Mouse (Mus musculus) kidney, postnatal 0 days (tissue): ENCODE measurements around the gene Ak9. TPM values are rescaled to one million over a fixed set of nuclear protein-coding genes. Genes with fewer than 3 reads are reported as not detected.

Experiments
- ATAC-seq: fragments of 200-750 bp; cut with Nextera tagmentation; replicated peaks from 2 replicates; pipeline ENCODE4 v1.8.0; 2017; ENCODE audit warnings: low read depth, moderate number of reproducible peaks, moderate TSS enrichment, moderate library complexity; ENCODE audit not compliant: low FRiP score
- DNase-seq: peaks from one replicate; pipeline ENCODE4 v3.0.0-alpha.2; 2016; ENCODE audit warnings: low spot score
- H3K27ac ChIP-seq: fragments of 300-500 bp; sonication (generic); 2 replicates; pipeline ENCODE4 v1.5.1; 2014; ENCODE audit warnings: mild to moderate bottlenecking
- H3K27me3 ChIP-seq: fragments of 300-500 bp; sonication (generic); 2 replicates; pipeline ENCODE4 v1.6.1; 2014; ENCODE audit warnings: low read length, mixed read lengths; ENCODE audit not compliant: insufficient read depth
- H3K36me3 ChIP-seq: fragments of 300-500 bp; sonication (generic); 2 replicates; pipeline ENCODE4 v1.6.1; 2014; ENCODE audit warnings: low read length, mixed read lengths; ENCODE audit not compliant: insufficient read depth
- H3K4me1 ChIP-seq: fragments of 300-500 bp; sonication (generic); replicated peaks from 2 replicates; pipeline ENCODE4 v1.6.1; 2014; ENCODE audit warnings: antibody characterized with exemption, low read length, mixed read lengths; ENCODE audit not compliant: insufficient read depth
- H3K4me2 ChIP-seq: fragments of 300-500 bp; sonication (generic); 2 replicates; pipeline ENCODE4 v1.6.1; 2014; ENCODE audit warnings: mild to moderate bottlenecking, low read length, moderate library complexity, mixed read lengths
- H3K4me3 ChIP-seq: fragments of 300-500 bp; sonication (generic); replicated peaks from 2 replicates; pipeline ENCODE4 v1.5.1; 2014; ENCODE audit warnings: low read depth, low read length
- H3K9ac ChIP-seq: fragments of 300-500 bp; sonication (generic); 2 replicates; pipeline ENCODE4 v1.6.1; 2014; ENCODE audit warnings: low read depth, low read length
- H3K9me3 ChIP-seq: fragments of 300-500 bp; sonication (generic); replicated peaks from 2 replicates; pipeline ENCODE4 v1.6.1; 2016; ENCODE audit warnings: low read length, inconsistent platforms, mixed read lengths
- CTCF ChIP-seq: IDR thresholded peaks from 2 replicates; pipeline ENCODE4 v1.5.1; 2016; ENCODE audit warnings: antibody characterized with exemption, low read depth, mild to moderate bottlenecking, moderate library complexity
- WGBS: fragments of 180-500 bp; shearing (Covaris S2); extraction: QIAGEN DNeasy Blood & Tissue Kit; methylation state at CpG from one replicate; pipeline ENCODE4 v1.1.7; 2014; 5-methylcytosine and 5-hydroxymethylcytosine counted together
- polyA plus RNA-seq: library from polyadenylated mRNA; unstranded; fragments of >200 nt; fragmentation: Nextera tagmentation; extraction: Ambion mirVana; gene quantifications from 2 replicates; pipeline ENCODE4 v1.2.1, GENCODE M21; 2015

The Ak9 gene
- polyA plus RNA-seq, 1 experiment from 2014 or later, result 0.05 TPM

DNA sequence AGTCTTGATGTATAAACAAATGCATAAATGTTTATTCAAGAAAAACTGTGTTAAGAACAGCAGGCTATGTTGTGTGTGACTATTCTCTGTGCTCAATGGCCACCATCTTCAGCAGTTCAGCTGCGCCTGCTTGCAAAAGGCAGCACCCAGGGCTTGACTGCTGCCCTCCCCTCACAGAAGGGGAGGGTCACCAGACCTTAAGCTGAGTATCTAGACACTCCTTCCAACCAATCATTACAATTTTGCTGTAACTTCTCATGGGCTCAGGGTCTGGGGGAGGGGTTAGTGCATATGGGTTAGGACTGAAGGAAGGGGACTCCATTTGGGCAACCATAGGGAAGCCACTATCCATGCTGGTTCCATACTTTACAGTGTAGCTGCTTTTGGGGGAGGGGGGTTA is 25.0 kb upstream of the Ak9 start:
- Histone ChIP-seq H3K4me1 (no peaks in the 10 kb centered on the region), H3K27ac (no peak overlapping the region), H3K9me3 (no peaks in the 10 kb centered on the region), H3K9ac (no peak overlapping the region), H3K4me3 (no peak overlapping the region), H3K27me3 (no peaks in the 10 kb centered on the region), H3K36me3 (0 out of 2 replicates have a peak, but pooled peaks cover 11% of the 10 kb centered on the region), H3K4me2 (no peak overlapping the region)
- ATAC-seq (no peak), DNase-seq (no peak)
- 92% methylated on average over 1 of the region's 1 CpGs for WGBS
- TF ChIP-seq CTCF, result no peak

DNA sequence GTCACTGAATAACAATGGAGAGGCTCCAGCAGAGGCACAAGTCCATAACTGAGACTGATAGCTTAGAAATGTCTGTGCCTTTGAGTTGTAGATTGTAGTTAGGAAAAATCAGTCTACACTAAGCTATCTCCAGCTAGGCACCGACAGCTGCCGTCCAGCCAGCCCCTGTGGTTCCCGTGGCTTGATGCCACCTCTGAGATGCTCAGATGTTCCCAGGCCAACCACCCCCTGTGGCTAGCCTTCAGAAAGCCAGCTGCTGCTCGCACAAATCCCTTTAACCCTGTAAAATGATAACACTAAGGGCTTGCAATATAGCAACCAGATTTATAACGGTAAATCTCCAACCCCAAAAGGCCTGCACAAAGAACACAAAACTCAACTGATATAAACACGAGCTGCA is 23.6 kb upstream of the Ak9 start:
- 0 out of 2 replicates have a peak, but pooled peaks cover 11% of the 10 kb centered on the region for H3K36me3 ChIP-seq
- no peaks in the 10 kb centered on the region for H3K9me3 ChIP-seq
- no peaks in the 10 kb centered on the region for H3K4me1 ChIP-seq
- WGBS, result 81% methylated on average over 6 of the region's 6 CpGs
- no peak overlapping the region for H3K9ac ChIP-seq
- H3K4me3 ChIP-seq, result no peak overlapping the region
- DNase-seq (no peak), ATAC-seq (no peak)
- H3K4me2 ChIP-seq, result no peak overlapping the region
- no peak for TF ChIP-seq CTCF
- no peaks in the 10 kb centered on the region for H3K27me3 ChIP-seq
- no peak overlapping the region for H3K27ac ChIP-seq

DNA sequence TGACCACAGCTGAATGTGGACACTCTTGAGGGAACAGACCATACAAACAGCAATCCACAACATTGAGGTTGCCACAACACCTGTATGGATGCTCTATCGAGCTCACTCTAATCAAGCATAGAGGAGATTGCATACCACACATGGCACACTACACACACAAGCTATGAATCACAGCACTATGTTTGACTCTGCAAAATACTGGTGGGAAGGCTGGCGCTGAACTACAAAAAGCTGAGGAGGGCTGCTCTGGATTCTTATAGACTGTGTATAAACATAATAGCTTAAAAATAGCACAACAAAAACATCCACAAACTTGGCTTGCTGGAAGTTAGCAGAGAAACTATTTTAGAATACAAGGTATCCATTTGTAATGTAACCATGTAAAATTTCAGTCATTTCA is 23.0 kb upstream of the Ak9 start:
- H3K27me3 ChIP-seq, result no peaks in the 10 kb centered on the region
- ATAC-seq (no peak), DNase-seq (no peak)
- no peak overlapping the region for H3K27ac ChIP-seq
- H3K4me3 ChIP-seq, result no peak overlapping the region
- TF ChIP-seq CTCF, result no peak
- 0 out of 2 replicates have a peak, but pooled peaks cover 11% of the 10 kb centered on the region for H3K36me3 ChIP-seq
- no peaks in the 10 kb centered on the region for H3K9me3 ChIP-seq
- H3K4me2 ChIP-seq, result no peak overlapping the region
- no peaks in the 10 kb centered on the region for H3K4me1 ChIP-seq
- H3K9ac ChIP-seq, result no peak overlapping the region
- WGBS, result 83% methylated on average over 2 of the region's 2 CpGs

DNA sequence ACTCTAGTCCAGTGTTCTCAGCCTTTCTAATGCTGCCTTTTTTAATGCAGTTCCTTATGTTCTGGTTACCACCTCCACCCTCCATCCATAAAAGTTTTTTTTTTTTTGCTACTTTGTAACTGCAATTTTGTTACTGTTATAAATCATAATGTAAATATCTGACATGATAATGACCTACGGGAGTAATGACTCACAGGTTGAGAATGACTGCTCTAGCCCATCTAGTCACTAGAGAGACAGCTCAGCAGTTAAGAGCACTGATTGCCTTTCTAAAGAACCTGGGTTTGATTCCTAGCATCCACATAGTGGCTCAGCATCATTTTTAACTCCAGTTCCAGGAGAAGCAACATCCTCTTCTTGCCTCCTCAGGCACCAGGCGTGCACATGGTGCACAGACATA is 21.7 kb upstream of the Ak9 start:
- TF ChIP-seq CTCF, result no peak
- H3K9me3 ChIP-seq, result no peaks in the 10 kb centered on the region
- H3K4me1 ChIP-seq, result no peaks in the 10 kb centered on the region
- H3K27ac ChIP-seq, result no peak overlapping the region
- ATAC-seq (no peak), DNase-seq (no peak)
- H3K27me3 ChIP-seq, result no peaks in the 10 kb centered on the region
- 67% methylated on average over 2 of the region's 2 CpGs for WGBS
- no peak overlapping the region for H3K4me3 ChIP-seq
- H3K36me3 ChIP-seq, result 0 out of 2 replicates have a peak, but pooled peaks cover 6% of the 10 kb centered on the region
- H3K4me2 ChIP-seq, result no peak overlapping the region
- H3K9ac ChIP-seq, result no peak overlapping the region

DNA sequence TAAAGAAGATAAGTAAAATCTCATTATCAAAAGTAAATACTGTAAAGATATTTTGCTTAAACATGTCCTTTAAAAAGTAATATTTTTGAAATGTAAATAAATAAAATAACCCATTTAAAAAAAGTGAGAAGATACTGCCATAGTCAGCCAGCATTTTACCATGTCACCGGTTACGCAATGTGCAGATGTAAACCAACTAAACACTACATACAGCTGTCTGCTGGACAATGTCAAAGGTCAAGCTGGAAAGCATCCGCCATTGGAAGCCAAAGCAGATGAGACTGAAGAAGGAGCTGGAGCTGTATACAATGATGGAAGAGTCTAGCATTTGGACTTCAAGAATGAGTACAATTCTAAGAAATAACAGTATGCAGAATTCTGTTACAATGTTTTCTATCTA is 16.2 kb upstream of the Ak9 start:
- 92% methylated on average over 3 of the region's 3 CpGs for WGBS
- H3K27ac ChIP-seq, result no peak overlapping the region
- H3K9me3 ChIP-seq, result no peaks in the 10 kb centered on the region
- H3K4me3 ChIP-seq, result no peak overlapping the region
- no peak overlapping the region for H3K9ac ChIP-seq
- no peak overlapping the region for H3K4me2 ChIP-seq
- ATAC-seq (no peak), DNase-seq (no peak)
- H3K27me3 ChIP-seq, result no peaks in the 10 kb centered on the region
- H3K36me3 ChIP-seq, result 0 out of 2 replicates have a peak, but pooled peaks cover 6% of the 10 kb centered on the region
- no peak for TF ChIP-seq CTCF
- 0 out of 2 replicates have a peak, but pooled peaks cover under 1% of the 10 kb centered on the region for H3K4me1 ChIP-seq

DNA sequence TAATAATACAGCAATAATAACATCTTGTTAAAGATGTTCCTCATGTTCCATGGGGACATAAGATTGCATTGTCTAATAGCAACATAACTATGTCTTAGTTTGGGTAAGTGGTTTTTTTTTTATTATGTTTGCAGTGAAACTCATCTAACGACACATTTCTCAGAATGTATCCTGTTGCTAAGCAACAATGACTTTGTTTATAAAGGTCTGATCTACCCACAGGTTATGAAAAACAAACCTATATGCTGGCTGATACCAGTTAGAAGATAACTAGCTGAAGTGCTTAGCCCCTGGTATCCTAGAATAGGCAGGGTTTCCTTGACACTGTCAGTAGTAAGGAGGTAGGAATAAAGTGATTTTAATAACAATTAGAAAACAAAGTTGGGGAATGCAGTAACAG is 15.7 kb upstream of the Ak9 start:
- no peak for ATAC-seq

More for the DNA sequence above, 15.7 kb upstream of the Ak9 start:
- Histone ChIP-seq H3K36me3 (0 out of 2 replicates have a peak, but pooled peaks cover 6% of the 10 kb centered on the region), H3K27ac (no peak overlapping the region), H3K4me2 (no peak overlapping the region), H3K27me3 (no peaks in the 10 kb centered on the region), H3K9ac (no peak overlapping the region), H3K9me3 (no peaks in the 10 kb centered on the region), H3K4me3 (no peak overlapping the region), H3K4me1 (0 out of 2 replicates have a peak, but pooled peaks cover 3% of the 10 kb centered on the region)
- 76% methylated on average over 1 of the region's 1 CpGs for WGBS
- TF ChIP-seq CTCF, result no peak
- no peak for DNase-seq
